Mouse (Mus musculus): Measurements from ENCODE around the gene Pik3ca.

DNA sequence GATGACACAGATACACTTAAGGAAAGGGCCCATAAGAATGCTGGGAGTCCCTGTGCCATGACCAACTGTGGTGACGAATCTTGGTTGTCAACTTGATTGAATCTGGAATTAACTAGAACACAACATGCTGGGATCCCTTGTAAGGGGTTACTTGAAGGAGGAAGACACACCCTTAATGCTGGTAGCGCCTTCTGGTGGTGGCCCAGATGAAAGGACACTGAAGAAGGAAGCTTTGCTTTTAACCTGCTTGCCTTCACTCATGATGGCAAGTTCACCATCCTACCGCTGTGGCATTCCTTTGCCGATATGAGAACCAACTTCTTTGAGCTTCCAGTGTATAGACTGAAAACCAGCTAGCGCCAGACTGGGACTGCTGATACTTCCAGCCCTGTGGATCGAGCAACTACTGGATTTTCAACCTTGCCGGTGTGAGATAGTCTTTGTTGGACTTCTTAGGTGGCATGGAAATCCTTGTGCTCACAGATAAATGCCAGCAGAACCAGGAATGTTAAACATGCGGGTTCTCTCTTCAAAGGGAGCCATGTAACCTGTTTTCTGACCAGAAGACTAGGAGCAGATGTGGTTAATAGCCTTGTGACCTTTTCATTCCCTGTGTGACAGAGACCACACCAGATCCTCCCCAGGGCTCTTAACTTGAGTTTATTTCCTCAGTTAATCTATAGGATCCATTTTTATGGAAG, 97.1 kb downstream of the Pik3ca start:
- TF ChIP-seq ZC3H11A (IDR thresholded peaks at IDR 0.05; ENCODE audit: borderline replicate concordance, low read depth, low read length) (no peak), CHD2 (IDR thresholded peaks at IDR 0.05; ENCODE audit: low read depth, low read length) (no peak), MAFK (IDR thresholded peaks at IDR 0.05; ENCODE audit: insufficient read depth, low read depth, low read length) (no peak), ZNF384 (IDR thresholded peaks at IDR 0.05; ENCODE audit: low read depth, low read length) (no peak)
